ENCODE assay signal across 27 mouse cellular contexts in genomic region chr10:9087171-9087570, GRCm38 (mm10).
"Had no signal": no experiment of that assay in that cellular context is flagged by ENCODE, and none has a peak within 500 bp of the region (broad histone marks: within the 10 kb centered on the region; RNA-seq: fewer than 3 reads in every experiment).

No protein-coding gene starts in this region.

- H3K4me1 ChIP-seq: hindbrain, embryonic 10.5 days; hindbrain, embryonic 12.5 days; intestine, embryonic 15.5 days; limb, embryonic 10.5 days; limb, embryonic 12.5 days; liver, embryonic 13.5 days; liver, embryonic 15.5 days had no signal

- H3K27me3 ChIP-seq: heart, embryonic 13.5 days; heart, embryonic 15.5 days; hindbrain, embryonic 12.5 days; intestine, embryonic 15.5 days; limb, embryonic 12.5 days; liver, embryonic 13.5 days; liver, embryonic 15.5 days had no signal

- H3K36me3 ChIP-seq: heart, embryonic 13.5 days; heart, embryonic 15.5 days; hindbrain, embryonic 10.5 days; hindbrain, embryonic 12.5 days; intestine, embryonic 15.5 days; limb, embryonic 10.5 days; limb, embryonic 12.5 days; liver, embryonic 13.5 days; liver, embryonic 15.5 days had no signal

- H3K9ac ChIP-seq: heart, embryonic 13.5 days; heart, embryonic 15.5 days; hindbrain, embryonic 12.5 days; hindbrain, embryonic 14.5 days; intestine, embryonic 15.5 days; limb, embryonic 12.5 days; liver, embryonic 13.5 days; liver, embryonic 15.5 days had no signal

- H3K9me3 ChIP-seq: heart, embryonic 13.5 days; heart, embryonic 15.5 days; hindbrain, embryonic 10.5 days; hindbrain, embryonic 12.5 days; intestine, embryonic 15.5 days; limb, embryonic 10.5 days; limb, embryonic 12.5 days; liver, embryonic 13.5 days; liver, embryonic 15.5 days had no signal

- H3K4me3 ChIP-seq: gastrocnemius, adult 2 months; heart, adult 2 months; heart, embryonic 13.5 days; heart, embryonic 15.5 days; hindbrain, embryonic 10.5 days; hindbrain, embryonic 12.5 days; intestine, embryonic 15.5 days; layer of hippocampus, adult 2 months; left cerebral cortex, adult 2 months; limb, embryonic 10.5 days; limb, embryonic 12.5 days; liver, embryonic 13.5 days; liver, embryonic 15.5 days had no signal

- H3K27ac ChIP-seq: gastrocnemius, adult 2 months; heart, adult 2 months; heart, embryonic 15.5 days; hindbrain, embryonic 10.5 days; hindbrain, embryonic 12.5 days; hindbrain, embryonic 14.5 days; intestine, embryonic 15.5 days; layer of hippocampus, adult 2 months; left cerebral cortex, adult 2 months; limb, embryonic 10.5 days; limb, embryonic 12.5 days; liver, embryonic 13.5 days; liver, embryonic 15.5 days had no signal

- H3K4me2 ChIP-seq: heart, embryonic 13.5 days; heart, embryonic 15.5 days; hindbrain, embryonic 12.5 days; hindbrain, embryonic 14.5 days; intestine, embryonic 15.5 days; limb, embryonic 12.5 days; liver, embryonic 13.5 days; liver, embryonic 15.5 days had no signal

- DNase-seq: gastrocnemius, adult 2 months; gastrocnemius, postnatal 10 days; gastrocnemius, postnatal 25 days; heart, adult 2 months; heart, postnatal 4 days; kidney, adult 18-20 months; kidney, adult 8-10 months; kidney, postnatal 10 days; kidney, postnatal 25 days; kidney, postnatal 4 days; liver; liver, embryonic 13.5 days had no signal

- ATAC-seq: forebrain, embryonic 16.5 days; hindbrain, embryonic 16.5 days; inflammation-experienced regulatory T-cells, adult 6 months; intestine, embryonic 15.5 days; intestine, postnatal 0 days had no signal
